Mouse (Mus musculus) thymus, postnatal 25 days (tissue): ENCODE measurements around the gene Arf1.
"Not testable (repeated sequence)": the region's sequence is repeated elsewhere in the genome, so short reads cannot be mapped to it uniquely, and the experiment has no call there.

Experiments used
- DNase-seq: peaks from one replicate; pipeline ENCODE4 v3.0.0; 2022

Arf1 gene

DNA sequence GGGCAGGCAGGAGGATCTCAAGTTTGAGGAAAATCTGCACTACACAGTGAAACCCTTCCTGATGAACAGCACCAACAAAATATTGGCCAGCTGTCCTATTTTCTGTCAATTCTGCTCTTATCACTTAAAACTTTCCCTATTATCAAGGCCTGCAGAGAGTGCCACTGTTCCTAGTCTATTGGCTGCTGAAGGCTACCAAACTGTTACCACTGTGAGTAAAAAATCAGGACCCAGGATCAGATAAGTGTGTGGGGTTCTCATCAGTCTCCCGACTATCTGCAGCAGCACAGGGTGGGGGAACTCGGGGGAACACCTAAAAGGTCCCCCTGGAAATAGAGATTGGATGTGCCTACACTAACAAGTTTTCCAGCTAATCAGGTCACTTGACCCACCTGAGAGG is 2.9 kb downstream of the Arf1 start:
- no peak for DNase-seq

DNA sequence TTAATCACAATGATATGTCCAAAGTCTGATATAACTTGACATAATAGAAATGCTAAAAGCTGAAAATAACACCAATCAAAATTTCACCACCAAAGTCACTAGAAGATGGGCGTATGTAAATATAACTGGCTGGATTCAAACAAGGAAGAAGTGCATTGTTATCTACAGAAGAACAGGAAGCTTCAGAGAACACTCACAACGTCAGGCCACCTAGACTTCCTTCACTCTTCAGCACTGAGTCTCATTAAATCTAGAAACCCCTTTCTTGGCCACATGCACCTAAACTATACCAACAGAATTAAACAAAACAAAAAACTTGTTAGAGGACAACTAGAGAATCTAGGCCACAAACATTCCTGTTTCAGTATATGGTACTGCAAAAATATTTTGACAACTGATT is 3.6 kb downstream of the Arf1 start:
- DNase-seq: no peak

DNA sequence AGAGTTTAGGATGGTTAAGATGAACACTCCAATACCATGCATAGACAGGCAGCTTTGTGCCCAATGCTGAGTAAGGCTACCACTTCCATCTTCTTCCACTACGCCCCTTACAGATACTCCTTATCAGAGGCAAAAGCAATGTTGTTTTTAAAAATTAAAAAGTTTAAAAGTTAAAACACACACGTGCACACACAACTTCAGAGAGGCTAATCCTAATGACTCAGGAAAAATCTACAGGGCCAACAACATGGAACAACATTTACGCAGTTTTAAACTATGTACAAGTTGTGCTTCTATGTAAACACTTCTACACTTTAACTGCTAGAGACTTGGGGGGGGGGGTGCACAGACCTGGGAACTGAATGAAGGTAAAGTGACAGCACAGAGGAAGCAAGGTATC is 4.0 kb downstream of the Arf1 start:
- DNase-seq: no peak

- no peak for DNase-seq
Measured at GRCm38 (mm10) chr11:59222306-59222705, 5.8 kb downstream of the Arf1 start.

DNA sequence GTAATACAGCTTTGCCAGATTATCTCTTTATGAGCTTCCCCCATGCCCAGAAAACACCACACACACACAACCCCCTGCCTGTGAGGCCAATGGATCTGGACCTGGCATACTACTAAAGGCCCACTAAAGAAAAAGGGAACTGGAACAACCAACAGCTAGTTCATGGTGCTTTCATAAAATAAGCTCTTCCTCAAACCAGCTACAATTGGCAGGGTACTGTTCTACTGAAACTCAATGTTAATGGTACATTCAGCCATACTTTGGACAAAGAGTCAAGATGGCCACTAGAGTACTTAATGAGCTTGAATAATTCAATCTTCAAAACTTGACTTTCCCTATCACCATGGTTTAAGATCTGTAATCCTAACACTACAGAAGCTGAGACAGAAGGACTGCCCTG is 6.5 kb downstream of the Arf1 start:
- DNase-seq: no peak

DNA sequence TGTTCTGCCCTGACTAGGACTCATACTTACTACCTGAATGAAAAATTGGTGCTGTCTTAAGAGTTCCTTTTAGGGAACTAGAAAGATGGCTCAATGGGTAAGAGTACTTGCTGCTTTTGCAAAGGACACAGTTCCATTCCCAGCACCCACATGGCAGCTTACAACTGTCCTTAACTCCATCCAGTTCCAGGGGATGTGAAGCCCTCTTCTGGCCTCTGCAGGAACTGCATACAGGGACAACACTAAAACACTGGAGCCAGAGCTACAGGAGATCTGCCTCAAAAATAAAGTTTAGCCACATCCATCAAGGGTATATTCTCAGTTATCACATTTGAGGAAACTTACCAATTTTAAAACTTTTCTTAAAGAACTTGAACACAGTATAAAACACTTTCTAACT is 9.0 kb downstream of the Arf1 start:
- DNase-seq: peak; percentile 57

DNA sequence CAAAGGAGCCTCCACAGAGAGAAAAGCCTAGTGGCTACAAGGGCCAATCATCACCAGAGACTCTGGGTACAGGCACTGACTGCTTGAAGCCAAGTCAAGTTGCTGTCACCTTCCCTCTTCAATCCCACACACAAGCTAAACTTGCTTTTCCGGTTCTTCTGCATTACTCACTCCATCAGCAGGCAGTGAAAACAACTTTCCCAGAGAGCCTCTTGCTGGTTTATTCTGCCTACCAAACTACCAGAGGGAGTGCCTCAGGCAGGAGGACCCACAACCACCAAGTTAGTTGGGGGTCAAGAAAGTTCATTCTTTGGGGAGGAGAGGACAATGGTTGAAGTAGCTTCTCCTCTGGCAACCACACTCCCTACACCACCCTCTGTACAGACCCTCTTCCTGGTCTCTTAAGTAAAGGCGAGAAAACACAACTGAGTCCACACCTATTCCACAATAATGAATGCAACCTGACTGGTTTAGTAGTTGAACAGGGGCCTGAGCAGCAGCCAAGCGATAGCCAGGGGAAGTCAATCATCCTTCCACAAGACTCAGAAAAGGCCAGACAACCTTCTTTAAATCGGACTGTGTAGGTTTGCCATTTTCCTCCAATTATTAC is 9.6 kb downstream of the Arf1 start:
- DNase-seq: no peak

DNA sequence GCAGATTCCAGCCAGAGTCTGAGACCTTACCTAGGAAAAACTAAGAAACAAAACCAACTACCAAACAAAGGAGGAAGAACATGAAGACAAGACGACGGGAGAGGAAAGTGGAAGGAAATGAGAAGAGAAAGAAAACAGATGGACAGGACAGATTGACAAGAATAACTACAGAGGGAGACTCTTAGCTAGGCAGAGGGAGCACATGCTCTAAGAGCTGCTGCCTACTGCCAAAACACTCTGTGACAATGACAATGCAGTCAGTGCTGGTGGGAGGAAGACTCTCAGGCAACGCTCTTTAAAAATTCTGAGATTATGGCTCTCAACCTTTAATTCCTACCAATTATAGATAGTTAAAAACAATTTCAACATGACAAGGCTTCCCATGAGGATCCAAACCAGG is 11.1 kb downstream of the Arf1 start:
- no peak for DNase-seq

GRCm38 (mm10) chr11:59212892-59213494 is 15.1 kb downstream of the Arf1 start:
- DNase-seq: no peak

GRCm38 (mm10) chr11:59212320-59212719 is 15.8 kb downstream of the Arf1 start:
- DNase-seq: peak; percentile 57

GRCm38 (mm10) chr11:59211561-59211960 is 16.5 kb downstream of the Arf1 start:
- DNase-seq: not testable (repeated sequence)

DNA sequence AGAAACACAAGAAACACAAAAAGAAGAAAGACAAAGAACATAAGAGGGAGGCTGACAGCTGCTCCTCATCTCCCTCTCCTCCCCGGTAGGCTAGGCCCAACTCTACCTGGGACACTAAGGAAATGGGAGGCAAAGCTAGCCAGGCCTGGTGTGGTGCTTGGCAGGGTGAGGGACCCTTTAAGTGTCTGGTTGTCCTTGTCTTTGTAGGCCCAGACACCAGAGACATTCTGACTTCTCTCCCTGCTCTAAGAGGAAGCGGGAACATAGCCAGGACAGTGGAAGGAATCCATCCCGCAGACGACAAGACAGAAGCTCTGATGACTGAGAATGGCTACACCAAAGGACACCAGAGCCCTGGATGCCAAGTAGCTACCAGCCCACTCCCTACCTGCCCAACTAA is 18.1 kb downstream of the Arf1 start:
- no peak for DNase-seq

DNA sequence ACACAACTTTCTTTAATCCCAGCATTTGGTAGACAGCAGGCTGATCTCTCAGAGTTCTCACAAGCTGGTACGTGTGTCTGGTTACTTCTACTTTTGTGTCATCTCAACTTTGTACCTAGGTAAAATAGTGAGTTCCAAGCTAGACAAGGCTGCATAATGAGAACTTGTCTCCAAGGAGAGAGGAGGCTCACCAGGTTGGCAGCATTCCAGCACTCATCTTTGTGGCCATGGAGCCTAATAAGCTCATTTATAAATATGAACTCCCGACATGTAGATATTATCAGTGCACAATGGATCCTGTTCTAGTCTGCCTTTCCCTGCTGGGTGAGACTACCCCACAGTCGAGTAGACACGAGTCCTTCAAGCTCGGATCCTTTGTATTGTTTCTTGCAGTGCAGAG is 18.5 kb downstream of the Arf1 start:
- no peak for DNase-seq

DNA sequence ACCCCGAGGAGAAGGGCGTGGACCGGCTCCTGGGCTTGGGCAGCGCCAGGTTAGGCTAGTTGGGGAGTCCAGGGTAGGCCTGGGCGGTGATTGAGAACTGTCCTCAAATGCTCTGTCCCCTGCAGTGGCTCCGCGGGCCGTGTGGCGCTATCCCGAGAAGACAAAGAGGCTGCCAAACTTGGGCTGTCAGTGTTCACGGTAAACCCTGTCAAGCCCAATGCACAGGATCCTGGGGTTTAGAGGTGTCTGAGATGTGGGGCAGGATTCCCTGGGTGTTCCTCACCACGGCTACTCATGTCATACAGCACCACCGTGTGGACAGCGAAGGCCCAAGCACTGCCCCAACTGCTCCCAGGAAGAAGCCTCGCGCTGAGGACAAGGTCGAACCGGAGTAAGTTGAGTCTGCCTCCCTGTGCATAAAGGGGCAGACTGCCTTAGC is 19.0 kb downstream of the Arf1 start:
- peak; percentile 55 for DNase-seq

DNA sequence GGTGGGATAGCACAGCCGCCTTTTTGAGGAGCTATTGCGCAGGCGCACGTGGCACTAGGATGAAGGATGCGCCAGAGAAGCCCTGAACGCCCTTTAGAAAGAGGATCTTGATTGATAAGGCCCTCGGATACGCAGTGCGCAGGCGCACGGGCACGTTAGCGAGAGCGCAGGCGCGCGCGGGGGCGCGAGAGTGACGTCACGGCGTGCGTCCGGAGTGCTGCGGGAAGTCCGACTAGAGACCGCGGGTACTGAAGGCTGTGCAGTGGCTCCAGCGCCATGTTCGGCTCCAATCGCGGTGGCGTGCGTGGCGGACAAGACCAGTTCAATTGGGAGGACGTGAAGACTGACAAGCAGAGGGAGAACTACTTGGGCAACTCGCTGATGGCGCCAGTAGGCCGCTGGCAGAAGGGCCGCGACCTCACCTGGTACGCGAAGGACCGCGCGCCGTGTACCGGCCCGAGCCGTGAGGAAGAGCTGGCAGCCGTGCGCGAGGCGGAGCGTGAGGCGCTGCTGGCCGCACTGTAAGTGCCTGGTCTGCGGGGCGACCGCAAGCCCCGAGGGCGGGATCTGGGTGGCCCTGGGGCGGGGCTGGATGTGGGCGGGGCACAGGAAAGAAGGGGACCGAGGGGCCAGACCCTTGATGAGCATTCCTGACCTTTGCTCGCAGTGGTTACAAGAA is 19.8 kb downstream of the Arf1 start, which contains the start of gene 2310033P09Rik:
2310033P09Rik (plus strand) TSS at position 169 of the 679 bp plus-strand sequence.
- peak; percentile 91 for DNase-seq

DNA sequence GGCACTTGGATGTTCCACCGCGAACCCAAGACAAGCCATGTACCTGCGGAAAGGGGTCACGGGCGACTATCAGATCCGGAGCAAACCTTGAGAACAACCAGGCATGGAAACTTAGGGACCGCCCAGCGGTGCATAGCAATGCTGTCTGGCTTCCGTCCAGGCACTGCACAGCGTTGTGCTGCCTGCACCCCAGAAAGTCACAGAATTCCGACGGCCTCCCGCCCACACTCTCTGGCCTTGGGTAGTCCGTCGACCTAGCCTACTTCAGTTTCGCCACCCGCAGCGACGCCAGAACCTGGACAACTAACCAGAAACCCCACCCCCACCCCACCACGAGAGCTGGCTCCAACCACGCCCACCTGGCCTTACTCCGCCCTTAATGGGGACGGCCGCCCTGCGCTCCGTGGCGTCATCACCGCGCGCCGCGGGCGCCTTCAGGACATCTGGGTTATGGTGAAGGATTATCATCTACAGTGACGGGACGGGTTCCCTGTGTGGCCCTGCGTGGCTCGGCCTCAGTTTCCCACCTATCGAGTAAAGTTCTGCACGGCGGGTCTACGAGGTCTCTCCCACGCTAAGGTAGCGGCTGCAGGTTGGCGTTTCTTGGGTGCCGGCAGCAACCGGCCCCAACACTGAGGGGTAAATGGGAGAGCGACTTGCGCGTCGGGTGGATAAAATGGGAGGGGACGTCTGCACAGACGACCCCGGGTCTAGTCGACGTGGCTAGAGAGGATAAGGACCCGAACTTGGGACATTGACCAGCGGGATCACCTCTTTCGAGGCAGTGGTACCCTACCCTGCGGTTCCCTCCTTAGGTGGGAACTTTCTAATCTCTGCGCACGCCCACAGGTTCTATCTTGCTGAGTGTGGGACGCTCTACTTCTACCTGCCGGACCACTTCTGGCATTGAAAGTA is 25.7 kb downstream of the Arf1 start, which contains the start of gene Mrpl55:
Mrpl55 (plus strand) TSS at position 406 of the 915 bp plus-strand sequence.
- peak; percentile 93 for DNase-seq

- no peak for DNase-seq
Measured at GRCm38 (mm10) chr11:59201216-59202002, 26.7 kb downstream of the Arf1 start.

- no peak for DNase-seq
Measured at GRCm38 (mm10) chr11:59196230-59196629, 31.8 kb downstream of the Arf1 start.

DNA sequence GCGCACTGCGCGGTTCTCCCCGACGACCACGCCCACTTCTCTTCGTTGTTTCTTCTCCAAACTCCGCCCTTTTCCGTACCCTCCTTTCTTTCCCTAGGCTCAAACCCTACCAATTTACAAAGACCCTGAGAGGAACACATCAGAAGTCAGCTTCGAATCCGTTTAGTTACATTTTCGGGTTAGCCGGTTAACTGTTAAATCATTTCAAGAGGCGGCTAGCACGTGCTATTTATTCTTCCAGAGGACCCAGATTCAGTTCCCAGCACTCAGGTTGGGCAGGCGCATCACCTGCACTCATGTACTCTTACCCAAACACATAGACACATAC is 36.0 kb downstream of the Arf1 start, which contains the start of gene Guk1:
Guk1 (minus strand) TSS at position 154 of the 328 bp plus-strand sequence.
- no peak for DNase-seq

DNA sequence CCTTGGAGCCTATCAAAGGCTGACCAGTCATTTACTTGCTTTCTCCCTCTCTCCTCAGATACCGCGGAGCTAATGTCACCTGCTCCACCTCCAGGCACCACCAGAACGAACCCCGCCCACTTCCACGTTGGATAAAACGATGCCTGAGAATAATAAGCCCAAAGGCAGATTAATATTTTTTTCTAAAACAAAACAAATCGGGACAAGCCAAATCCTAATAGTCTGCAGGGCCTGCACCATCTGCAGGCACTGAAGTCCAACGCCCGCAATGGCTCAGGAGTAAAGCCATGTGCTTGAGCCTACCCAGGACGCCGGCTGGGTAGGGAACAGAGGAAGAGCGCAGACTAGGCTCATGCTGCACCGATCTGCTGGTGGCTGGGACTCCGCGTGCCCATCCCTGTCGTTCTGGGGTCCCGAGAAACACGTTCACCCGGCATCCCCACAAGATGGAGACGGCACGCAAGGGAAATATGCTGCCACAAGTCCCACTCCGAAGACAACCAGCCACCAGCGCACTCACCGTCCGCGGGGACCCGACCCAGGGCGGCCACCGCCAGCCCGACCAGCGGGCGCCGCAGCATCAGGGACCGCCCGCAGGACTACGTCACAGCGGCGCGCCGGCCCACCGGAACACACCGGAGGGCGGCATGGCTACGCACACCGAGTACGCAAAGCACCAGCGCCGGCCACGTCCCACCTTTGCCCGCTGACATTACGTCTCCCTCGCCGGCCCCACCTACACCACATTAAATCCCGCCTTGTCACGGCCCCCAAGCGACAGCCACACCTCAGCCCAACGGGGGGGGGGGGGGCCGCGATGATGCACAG is 36.6 kb downstream of the Arf1 start:
- DNase-seq: peak; percentile 90

DNA sequence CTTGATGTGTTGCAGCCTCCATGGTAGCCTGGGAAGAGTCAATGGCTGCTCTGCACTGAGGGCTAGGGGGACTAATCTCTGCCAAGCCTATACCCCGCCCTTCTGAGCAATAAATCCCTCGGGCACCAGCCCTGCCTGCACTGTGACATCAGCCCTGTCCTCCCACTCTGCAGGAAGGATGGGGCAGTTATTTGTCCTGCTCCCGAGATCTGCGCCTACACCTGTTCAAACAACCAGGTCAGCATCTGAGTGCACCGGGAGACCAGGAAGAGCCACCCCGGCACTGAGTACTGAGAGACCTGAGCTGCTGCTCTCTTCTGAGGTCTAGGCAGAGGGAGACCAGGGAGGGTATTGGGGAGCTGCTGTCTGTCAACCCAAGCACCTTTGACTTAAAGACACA is 40.4 kb downstream of the Arf1 start:
- DNase-seq: no peak
